Mouse (Mus musculus): ENCODE data around the gene Phlpp2. TPM values are rescaled to one million over a fixed set of nuclear protein-coding genes. Genes with fewer than 3 reads are reported as not detected.

Phlpp2 gene
- total RNA-seq, 2 experiments from 2014 or later: 11.3 to 12.2 TPM

- DNase-seq (ENCODE audit: low spot score in 2 of 2): no peak
Measured at GRCm38 (mm10) chr8:109895355-109895754, 27.0 kb downstream of the Phlpp2 start.

DNA sequence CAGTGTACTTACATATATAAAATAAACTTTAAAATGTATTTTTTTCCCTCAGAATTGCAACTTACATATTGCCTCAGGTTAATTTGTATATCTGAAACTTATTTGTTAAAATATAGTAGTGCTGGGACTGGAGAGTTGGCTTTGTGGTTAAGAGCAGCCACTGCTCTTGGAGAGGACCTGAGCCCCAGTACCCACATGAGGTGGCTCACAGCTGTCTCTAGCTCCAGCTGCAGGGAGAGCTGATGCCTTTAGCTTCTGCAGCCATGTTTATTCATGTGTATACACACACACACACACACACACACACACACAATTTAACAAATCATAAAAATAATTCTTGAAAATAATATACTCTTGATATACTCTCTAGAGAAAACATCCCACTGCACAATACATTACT, 34.0 kb downstream of the Phlpp2 start:
- no peak for DNase-seq (ENCODE audit: low spot score in 2 of 2)

- DNase-seq (ENCODE audit: low spot score in 2 of 2): no peak
Measured at GRCm38 (mm10) chr8:109903909-109904469, 35.6 kb downstream of the Phlpp2 start.

DNA sequence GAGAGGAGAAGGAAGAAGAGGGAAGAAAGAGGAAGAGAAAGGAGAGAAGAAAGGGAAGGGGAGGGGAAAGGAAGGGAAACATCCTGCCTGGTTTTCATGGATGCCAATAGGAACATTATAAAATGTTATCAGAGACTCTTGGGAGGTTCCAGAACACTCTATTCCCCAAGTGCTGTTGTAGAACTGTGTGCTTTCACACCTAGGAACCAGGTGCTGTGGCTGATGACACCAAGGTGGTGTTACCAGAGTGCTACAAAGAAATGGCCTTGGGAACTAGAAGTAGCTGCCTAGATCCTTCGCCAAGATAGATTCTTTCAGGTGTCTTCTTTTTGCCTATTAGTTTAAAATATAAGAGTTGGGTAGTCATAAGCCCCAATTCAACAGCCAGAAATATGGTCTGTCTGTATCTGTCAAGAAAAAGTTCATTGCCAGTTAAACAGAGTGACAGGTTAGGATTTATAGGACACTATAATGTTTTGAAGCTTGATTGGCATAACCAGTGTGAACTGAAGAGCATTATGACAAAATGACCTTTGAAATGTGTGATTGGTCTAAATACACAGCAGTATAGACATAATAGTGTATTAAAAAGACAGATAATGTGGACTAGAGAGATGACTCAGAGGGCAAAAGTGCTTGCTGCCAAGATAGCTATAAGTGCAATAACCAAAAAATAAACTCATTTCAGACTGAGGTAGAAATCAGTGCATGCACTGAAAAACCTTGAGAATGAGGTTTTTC, 36.8 kb downstream of the Phlpp2 start:
- DNase-seq (ENCODE audit: low spot score in 2 of 2): no peak

DNA sequence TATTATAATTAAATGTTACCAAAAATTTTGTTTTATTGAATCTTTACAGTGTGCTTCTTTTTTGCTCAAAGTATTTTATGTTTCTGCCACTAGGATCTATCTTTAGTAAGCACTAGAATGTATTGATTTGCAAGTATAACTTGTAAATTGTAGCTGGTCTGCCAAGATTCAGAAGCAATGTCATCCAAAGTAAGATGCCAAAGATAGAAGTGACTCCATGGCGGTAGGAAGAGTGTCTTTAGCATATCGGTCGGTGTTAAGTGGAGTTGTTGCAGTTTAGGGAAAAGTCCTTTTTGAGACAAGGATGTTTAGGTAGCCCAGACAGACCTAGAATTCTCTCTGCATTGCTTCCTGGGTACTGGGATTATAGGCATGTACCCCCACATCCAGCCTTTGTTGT, 38.6 kb downstream of the Phlpp2 start:
- DNase-seq (ENCODE audit: low spot score in 2 of 2): no peak

DNA sequence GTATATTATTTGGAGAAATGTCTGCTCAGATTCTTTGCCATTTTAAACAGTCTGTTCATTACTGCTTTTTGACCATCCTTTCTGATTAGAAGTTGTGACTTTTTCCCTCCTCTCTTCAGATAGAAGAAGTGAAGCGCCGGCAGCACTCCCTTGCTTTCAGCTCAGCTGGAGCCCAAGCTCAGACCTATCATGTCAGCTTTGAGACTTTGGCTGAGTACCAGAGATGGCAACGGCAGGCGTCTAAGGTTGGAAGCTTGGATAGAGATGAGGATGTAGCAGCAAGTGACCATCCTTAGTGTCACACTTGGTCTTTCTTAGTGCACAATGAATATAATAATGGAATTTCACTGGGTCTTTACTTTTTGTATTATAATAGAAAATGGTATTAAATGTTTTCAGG, 39.0 kb downstream of the Phlpp2 start:
- DNase-seq (ENCODE audit: low spot score in 2 of 2): no peak

GRCm38 (mm10) chr8:109917277-109917676, 48.9 kb downstream of the Phlpp2 start:
- peak in 1 of 2 experiments; percentile 23 for DNase-seq (ENCODE audit: low spot score in 2 of 2)

- DNase-seq (ENCODE audit: low spot score in 2 of 2): no peak
Measured at GRCm38 (mm10) chr8:109920406-109921390, 52.4 kb downstream of the Phlpp2 start.

DNA sequence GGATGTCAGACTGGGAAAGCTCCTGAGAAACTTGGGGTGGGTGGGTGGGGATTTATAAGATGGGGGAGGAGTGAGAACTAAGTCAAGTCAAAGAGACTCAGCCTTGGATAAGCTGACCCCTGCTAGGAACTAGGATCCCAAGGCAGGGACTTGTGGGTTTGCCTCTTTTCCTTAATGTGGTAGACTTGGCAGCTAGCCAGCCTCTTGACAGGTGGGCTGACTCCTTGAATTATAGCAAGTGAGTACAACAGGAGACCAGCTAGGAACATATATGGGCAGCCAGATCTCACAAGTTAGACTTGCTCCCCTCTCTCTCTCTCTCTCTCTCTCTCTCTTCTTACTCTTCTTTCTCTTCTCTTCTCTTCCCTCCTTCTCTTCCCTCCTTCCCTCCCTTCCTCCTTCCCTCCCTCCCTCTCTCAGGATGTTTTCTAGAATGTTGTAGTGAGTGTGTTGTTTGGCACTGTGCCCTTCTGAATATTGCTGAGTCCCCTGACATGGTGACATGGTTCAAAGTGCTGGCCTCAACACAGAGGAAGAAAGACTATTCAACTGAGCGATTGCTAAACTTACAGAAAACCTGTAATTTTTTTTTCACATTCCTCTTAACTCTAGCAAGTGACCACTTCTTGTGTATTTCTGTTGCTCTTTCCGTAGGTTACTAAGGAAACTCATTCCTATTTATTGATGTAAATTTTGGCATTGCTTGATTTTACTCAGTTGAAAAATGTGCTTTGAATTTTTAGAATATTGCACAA, 73.4 kb downstream of the Phlpp2 start:
- no peak for DNase-seq (ENCODE audit: low spot score in 2 of 2)

DNA sequence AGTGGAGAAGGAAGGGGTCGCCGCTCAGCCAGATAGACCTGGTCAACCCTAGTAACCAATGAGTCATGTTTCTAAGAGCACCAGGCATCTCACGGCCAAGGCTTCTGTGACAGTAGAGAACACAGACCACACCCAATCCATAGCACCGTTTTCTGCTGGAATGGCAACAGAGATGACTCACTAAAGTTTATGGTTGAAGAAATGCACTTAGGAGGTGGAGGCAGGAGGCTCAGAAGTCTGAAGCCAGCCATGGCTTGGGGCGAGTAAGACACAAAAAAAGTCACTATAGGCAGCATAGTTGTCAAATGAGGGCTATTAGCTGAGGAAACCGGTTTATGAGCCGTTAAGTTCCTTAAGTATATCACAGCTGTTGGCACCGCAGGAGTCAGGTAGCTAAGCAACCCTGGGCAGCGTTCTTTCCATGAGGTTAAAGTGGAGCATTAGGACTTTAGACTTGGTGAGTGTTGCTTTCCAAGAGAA, 76.9 kb downstream of the Phlpp2 start:
- DNase-seq (ENCODE audit: low spot score in 2 of 2): no peak

DNA sequence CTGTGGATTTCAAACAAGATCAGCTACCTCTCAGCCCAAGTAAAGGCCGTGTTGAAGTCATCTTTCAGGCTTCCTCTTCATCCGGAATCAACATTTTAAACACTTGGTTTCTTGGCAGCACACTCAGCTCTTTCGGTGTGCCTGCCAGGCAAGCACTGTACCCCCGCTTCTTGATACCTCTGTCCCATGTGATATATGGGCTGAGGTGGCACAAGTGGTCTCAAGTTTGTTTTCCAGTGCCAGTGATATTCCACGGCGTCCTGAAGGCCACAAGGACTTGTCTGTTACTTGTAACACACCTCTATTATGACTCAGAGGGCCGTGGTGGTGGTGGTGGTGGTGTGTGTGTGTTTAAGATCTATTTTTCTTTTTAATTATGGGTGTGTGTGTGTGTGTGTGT, 77.4 kb downstream of the Phlpp2 start:
- DNase-seq (ENCODE audit: low spot score in 2 of 2): no peak

DNA sequence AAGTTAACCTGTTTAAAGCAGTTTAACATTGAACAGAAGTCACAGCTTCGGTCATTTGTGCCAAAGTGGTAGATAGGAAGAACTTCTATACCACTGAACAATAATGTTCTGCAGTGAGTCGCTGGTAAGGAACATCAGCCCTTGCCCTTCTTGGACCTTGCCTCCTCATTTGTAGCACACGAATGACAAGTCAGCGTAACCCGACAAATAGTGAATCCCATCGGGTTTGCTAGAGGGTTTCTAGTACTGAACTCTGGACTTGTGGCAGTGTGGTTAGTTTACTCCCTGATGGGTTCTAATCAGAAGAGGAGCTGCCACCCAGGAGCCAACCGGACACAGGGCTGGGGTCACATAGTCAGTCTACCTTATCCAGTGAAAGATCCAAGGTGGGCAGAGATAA, 77.9 kb downstream of the Phlpp2 start:
- DNase-seq (ENCODE audit: low spot score in 2 of 2): no peak

GRCm38 (mm10) chr8:109947447-109948284, 79.3 kb downstream of the Phlpp2 start:
- no peak for DNase-seq (ENCODE audit: low spot score in 2 of 2)

DNA sequence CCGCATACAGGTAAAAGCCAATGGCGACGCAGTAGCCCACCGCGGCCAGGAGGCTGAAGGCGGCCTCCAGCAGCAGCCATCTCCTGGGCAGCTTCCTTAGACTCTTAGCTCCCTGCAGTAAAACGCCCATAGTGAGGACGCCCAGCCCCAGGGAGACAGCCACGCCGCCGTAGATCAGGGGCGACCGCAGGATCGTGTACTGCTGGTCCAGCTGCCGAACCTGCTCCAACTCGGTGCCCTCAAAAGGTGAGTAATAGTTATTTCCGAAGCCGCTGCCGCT, 79.9 kb downstream of the Phlpp2 start:
- DNase-seq (ENCODE audit: low spot score in 2 of 2): no peak

- no peak for DNase-seq (ENCODE audit: low spot score in 2 of 2)
Measured at GRCm38 (mm10) chr8:109952171-109952570, 83.8 kb downstream of the Phlpp2 start.

- DNase-seq (ENCODE audit: low spot score in 2 of 2): no peak
Measured at GRCm38 (mm10) chr8:109954486-109954948, 86.2 kb downstream of the Phlpp2 start.

- no peak for DNase-seq (ENCODE audit: low spot score in 2 of 2)
Measured at GRCm38 (mm10) chr8:109957167-109958028, 89.1 kb downstream of the Phlpp2 start.

DNA sequence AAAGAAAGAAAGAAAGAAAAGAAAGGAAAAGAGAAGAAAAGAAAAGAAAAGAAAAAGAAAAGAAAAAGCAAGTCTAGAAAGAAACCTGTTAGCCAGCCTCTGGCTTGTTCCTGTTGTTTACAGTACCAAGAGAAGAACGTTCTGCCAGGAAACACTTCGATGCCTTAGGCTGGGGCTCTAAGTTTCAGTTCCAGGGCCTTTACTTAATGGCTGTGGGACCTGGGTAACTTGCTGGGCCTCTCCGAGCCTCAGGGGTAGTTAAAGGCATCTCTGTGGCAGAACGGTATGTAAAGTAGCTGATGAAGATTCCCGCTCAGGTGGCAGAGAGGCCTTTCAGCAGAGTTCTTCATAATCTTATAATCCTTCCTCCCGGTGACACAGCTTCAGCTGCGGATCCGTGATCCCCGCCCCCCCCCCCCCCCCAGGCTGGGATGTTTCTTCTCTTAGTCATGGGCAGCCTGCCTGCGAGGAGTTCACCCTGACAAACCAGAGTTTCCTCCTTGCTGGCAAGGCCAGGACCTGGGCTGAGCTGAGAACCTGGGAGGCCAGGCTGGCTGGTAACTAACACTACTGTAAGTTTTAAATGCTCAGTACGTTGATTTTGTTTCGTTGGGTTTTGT, 89.8 kb downstream of the Phlpp2 start:
- DNase-seq (ENCODE audit: low spot score in 2 of 2): no peak

DNA sequence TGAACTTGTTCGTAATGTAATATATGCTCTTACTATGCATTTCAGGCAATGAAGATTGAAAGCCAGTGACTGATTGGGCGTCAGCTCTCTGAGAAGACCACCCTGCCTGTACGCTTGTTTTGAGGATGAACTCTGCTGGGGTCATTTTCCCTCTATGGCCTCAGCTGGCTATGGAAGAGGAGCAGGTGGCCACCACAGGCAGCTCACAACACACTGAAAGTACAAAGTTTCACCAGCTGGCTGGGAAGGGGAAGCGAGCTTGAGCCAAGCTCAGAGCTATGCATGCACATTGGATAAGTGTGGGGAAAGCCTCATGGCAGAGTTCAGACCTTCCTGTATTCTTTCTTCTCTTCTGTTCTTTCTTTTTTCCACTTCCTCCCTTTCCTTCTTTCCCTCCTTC, 90.8 kb downstream of the Phlpp2 start:
- DNase-seq (ENCODE audit: low spot score in 2 of 2): no peak
